Mouse (Mus musculus): ENCODE results near the gene Asb17.
"Not testable (repeated sequence)": the region's sequence is repeated elsewhere in the genome, so short reads cannot be mapped to it uniquely, and the experiment has no call there.

Gene Asb17

DNA sequence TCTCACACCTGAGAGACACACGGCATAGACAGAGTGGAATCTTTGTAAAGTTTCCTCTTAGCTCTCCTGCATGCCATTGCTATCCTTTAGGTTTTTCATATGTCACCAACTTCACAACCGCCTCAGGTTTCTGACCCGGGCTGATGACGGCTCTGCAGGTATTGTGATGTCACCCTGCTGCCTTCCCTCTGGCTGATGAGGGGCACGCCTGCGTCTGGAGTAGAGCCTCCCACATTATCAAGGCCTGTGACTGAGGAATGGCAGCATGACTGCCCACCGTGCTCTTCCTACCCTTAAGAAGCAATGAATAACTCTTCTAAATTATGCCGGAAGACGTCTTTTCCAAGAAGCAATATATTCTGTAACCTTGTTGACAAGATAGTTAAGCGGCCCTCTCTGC is at the start of gene Asb17:
TSS of gene Asb17 (plus strand) at position 180 of the 400 bp plus-strand sequence.
- in situ Hi-C loops (cut with MboI, MseI), result no loop called here

DNA sequence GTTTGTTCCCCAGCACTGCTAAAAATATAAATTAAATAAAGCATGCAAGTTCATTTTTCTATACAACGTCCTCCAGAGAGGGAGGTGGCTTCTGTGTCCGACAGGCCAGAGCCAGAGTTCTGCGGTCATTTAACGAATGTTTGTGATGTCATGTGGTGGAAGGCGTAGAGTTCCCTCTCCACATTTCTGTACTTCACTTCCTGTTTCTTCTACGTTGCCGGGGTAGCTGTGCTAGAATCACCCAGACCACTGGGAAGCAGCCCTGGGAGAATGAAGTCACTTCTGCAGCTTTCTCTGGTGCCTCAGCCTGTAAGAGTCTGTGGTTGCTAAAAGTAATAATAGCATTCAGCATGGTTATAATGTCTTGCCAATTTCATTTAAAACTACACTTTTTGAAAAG is 46.4 kb upstream of the Asb17 start:
- in situ Hi-C loops (cut with MboI, MseI), result no loop called here

DNA sequence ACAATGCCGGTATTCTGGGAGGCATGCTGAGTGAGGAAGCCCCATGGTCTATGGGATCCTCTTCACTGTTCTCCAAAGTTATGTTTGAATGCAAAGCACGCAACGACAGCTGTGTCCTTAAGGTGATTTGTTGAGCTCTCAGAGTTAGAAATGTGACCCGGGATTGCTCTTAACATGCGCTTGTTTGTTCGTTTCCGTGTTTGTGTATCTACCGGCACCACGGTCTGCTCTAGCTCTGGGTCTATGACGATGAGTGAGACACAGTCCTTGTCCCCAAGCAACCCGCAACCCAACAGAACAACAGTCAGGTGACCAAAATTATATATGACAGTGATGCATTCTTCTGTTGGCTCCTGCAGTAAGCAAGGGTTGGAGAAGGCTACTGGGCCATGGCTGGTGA is 44.4 kb upstream of the Asb17 start:
- in situ Hi-C loops (cut with MboI, MseI), result no loop called here

DNA sequence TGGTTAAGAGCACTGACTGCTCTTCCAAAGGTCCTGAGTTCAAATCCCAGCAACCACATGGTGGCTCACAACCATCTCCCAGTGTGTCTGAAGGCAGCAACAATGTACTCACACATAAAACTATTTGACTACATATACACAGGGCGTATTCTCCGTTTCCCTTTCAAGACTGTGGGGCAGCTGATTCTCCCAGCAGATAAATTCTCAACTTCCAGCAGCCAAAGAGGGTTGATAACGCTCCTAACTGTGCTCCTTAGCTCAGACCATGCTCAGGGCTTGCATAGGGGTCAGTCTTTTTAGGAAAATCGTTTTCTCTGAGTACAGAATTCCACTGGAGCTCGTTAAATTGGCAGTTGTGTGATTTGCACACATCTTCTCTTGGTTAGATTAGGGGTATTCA is 43.3 kb upstream of the Asb17 start:
- in situ Hi-C loops (cut with MboI, MseI), result no loop called here

DNA sequence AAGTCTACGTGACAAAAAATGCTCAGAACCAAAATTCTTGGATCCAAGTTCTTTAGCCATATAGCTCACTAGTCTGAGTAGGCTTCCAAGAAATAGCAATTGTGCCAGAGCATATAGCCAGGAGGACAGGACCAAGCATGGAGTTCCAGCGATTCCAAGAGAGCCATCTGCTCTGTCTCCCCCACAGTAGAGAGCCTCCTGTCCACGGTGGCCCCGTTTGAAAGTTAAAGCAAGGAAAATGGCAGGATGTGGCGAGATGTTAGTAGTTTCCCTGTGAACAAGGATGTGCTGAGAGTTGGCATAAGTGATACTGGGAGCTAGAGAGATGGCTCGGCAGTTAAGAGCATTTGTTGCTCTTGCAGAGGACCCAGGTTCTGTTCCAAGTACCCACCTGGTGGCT is 42.5 kb upstream of the Asb17 start:
- in situ Hi-C loops (cut with MboI, MseI), result no loop called here

DNA sequence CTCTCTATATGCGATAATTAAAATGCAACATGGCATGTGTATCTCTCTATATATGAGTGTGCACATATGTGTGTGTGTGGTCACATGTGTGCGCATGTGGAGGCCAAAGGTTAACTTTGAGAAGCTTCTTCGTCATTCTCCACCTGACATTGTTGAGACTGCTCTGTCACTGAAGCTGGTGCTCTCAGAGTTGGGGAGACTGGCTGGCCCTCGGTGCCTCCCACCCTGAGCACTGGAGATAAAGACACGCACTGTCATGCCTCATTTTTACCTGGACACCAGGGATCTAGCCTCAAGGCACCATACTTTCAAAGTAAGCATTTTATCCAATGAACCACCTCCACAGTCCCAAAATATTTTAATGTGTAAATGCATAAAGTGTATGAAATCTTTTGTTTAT is 41.4 kb upstream of the Asb17 start:
- in situ Hi-C loops (cut with MboI, MseI), result no loop called here

DNA sequence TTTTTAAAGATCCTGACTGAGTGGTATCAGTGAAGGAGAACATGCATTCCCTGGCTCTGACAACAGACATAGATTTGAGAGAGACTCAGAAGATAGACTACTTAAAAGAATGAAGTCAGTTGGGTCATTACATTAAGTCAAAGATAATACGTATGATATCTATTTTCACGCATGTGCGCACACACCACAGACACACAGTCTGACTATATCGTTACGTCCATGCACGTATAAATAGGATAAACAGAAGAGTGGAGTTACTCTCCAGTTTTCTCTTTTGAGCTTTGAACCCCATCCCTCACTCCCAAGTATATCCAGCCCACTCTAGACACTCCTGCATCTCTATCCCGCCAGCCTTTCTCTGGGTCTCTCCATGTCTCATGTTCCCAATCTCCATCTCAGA is 40.0 kb upstream of the Asb17 start:
- in situ Hi-C loops (cut with MboI, MseI), result no loop called here

DNA sequence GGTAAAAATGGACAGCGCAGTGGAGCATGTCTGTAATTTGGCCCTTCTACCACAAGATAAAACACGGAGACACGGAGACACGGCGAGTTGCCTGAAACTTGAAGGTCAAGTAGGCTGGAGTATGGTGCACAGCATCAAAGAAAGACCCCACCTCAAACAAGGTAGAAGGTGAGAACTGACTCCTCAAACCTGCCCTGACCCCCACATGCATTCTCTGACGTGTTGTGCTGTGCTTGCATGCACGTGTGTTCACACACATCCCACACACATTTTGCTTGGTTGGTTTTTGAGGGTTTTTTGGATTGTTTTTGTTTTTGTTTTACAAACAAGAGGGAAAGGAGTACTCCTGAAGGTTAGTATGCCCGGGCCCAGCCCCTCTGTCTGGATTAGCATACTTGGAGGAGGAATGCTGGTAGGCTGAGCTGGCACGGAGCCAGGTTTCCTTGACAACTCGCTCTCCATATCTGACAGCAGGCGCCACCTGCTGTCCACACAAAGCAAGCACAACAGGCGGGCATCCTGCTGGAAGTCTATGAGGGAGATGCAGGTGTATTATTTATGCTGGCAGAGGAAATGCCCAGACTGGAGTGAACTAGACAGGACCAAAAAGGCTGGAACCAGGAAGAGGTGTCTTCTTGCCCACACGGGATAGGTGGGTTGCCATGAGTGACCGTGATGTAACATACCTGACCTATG is 37.8 kb upstream of the Asb17 start:
- in situ Hi-C loops (cut with MboI, MseI), result loop anchor here (5.0 kb wide), 2 partner anchors 89 to 134 kb away; no protein-coding TSS in a partner anchor

DNA sequence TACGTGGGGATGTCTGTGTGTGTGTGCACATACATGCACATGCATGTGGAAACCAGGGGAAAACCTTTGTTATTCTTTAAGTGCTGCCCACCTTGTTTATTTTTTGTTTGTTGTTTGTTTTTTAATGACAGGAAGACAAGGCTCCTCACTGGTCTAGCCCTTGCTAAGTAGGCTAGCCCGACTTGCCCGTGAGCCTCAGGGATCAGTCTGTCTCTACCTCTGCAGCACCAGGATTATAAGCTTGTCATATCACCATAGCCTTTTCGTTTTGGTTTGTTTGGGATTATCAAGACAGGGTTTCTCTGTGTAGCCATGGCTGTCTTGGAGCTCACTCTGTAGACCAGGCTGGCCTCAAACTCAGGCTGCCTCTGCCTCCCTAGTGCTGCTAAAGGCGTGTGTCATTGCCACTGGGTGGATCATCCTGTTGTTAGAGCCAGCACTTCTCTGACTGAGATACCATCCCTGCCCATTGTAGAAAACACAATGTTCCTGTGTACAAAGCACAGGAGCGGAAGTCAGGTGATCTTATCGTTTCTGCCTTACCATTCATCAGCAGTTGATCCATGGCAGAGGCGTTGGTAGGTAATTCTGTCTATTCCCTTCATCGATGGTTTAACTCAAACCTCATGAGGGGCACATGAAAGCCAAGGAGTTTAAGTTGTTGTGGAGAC is 37.1 kb upstream of the Asb17 start:
- in situ Hi-C loops (cut with MboI, MseI), result loop anchor here (5.0 kb wide), 2 partner anchors 90 to 135 kb away; no protein-coding TSS in a partner anchor

DNA sequence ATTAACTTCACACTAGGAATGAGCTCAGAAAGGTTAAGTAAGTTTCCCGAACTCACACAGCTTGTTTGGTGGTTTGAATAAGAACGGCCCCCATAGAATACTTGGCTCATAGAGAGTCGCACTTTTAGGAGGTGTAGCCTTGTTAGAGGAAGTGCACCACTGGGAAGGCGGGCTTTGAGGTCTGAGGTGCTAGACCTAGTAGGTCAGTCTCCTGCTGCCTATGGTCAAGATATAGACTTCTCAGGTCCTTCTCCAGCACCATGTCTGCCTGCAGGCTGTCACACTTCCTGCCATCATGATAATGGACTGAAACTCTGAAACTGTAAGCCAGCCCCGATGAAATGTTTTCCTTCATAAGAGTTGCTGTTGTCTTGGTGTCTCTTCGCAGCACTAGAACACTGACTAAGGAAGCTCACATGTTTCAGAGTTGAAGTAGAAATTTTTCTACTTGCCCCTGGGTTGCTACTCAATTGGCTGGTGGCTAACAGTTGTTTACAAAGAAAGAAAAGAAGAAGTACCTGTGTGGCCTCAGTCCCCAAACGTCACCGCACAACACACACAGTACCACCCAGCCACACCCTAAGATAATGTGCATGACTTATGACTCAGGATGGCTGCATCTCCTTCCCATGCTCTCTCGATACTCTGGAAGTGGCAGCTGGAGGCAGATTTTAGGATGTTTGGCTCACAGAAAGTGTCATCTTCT is 36.4 kb upstream of the Asb17 start:
- in situ Hi-C loops (cut with MboI, MseI), result loop anchor here (5.0 kb wide), 2 partner anchors 90 to 135 kb away; no protein-coding TSS in a partner anchor

DNA sequence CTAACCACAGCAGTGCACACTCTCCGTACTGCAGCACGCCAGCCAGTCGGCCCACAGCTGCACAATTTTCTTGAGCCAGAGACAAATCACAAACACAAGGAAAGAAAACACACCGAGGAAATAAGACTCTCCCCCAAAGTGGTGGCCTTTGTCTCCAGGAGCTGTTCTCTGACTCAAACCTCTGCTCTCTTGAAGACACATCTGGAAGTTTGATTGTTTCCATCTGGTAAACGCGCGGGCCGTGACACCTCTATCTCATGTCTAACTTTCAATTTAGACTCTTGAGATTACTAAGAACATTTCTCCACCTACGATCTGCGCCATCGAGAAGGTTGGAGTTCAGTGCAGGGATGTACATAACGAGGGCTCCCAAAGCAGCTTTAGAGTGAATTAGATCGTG is 35.6 kb upstream of the Asb17 start:
- in situ Hi-C loops (cut with MboI, MseI), result loop anchor here (5.0 kb wide), 2 partner anchors 91 to 136 kb away; no protein-coding TSS in a partner anchor

DNA sequence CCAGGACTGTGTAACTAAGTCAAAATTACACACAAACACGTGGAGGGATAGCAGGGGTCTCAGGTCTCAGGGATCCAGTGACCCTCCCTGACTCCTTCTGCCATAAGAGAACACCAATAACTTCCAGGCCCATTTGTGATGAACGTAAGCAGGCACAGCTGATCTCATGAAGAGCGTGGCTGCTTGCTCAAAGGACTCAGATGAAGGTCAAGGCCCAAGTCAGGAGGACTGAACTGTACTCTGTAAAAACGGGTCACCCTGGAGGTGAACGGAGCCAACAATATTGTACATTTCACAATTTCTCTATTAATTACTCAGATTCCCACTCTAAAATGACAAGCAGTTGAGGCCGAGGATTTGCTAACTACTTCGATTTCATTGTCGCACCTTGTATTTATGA is 30.0 kb upstream of the Asb17 start:
- in situ Hi-C loops (cut with MboI, MseI), result loop anchor here (10.0 kb wide), 1 partner anchor 401 kb away; no protein-coding TSS in a partner anchor

DNA sequence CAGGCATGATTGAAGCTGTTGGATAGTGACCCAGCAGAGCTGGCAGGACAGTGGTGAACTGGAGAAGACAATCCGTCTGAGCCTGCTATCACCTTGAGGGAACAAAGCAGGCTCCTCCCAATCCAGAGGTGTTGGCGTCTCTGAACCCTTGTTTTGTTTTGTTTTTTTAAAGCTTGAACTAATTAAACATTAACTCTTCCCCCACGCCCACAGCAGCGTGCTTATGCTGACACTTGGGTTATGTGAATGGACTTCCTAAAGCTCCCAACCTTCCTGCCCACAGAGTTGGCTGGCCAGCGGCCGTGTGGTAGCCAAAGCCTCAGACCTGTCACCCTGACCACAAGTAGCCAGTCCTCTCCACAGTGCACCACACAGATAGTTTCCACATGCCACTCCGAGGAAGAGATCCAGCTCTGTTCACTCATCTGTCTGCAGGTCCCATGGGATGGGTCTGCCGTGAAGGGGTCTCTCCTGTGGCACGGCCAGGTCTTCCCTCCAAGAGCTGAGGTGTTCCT is 26.6 kb upstream of the Asb17 start:
- in situ Hi-C loops (cut with MboI, MseI), result loop anchor here (10.0 kb wide), 1 partner anchor 397 kb away; no protein-coding TSS in a partner anchor

DNA sequence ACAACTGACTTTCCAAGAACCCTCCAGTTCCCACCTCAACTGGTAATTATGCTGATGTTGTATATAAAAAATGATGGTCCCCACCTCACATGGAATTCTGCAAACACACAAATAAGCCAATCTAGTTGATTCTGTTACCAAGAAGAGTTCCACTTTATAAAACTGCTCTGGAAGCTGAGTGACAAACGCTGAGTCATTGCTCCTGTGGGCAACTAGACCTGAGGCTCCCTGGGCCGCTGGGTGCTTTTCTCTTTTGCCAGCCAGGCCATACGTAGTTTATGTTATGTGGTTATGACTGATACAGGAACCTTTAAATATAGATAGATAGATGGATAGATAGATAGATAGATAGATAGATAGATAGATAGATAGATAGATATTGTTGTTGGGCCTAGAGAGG is 25.3 kb upstream of the Asb17 start:
- in situ Hi-C loops (cut with MboI, MseI), result loop anchor here (10.0 kb wide), 1 partner anchor 396 kb away; no protein-coding TSS in a partner anchor

DNA sequence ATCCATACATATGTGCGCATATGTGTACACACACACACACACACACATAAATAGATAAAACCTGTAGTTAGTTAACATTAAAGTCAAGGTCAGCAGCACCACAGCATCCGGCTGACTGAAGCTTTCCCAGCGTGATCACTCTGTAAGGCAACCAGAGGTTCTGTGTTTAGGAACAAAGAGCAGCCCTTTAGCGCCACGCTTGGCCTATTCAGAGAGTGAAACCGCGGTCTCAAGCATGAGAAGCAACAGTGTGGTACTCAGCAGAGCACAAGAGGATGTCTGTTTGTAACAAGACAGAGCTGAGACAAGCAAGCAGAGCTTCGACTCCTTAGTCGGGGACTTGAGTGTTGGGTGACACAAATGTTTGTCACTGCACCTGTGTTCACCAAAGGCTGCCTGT is 24.6 kb upstream of the Asb17 start:
- in situ Hi-C loops (cut with MboI, MseI), result loop anchor here (10.0 kb wide), 1 partner anchor 395 kb away; no protein-coding TSS in a partner anchor

DNA sequence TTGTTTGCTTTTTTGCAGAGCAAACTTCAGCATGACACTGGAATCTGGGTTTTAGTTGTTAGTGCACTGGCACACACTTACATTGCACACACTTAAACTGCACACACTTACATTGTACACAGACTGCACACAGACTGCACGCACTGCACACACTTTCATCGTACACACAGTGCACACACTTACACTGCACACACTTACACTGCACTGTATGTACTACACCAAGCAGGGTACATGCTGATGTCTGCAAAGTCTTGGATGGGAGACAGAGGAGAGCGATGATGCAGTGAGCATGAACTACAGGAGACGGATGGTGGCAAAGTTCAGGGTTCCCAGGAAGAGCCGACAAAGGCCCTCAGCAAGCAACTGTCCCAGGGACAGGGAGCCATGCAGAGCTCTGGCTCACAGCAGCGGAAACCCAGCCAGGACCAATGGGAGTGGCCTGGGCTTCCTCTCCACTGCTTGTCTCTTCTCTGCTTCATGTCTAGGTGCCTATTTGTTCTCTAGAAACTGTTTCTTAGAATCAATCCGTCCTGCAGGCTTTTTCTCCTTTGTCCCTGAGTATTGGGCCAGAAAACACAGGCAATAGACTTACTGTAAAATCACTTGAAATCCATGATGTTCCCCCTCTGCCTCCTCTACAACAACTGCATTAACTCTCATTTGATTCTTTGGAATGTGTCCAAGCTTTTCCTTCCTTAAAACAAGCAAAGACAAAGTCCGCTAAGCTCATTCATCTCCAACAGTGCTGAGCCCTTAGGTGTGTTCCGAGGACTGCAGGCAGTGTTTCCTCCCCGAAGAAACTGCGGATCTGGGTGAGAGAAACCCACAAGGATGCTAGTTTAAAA is 20.1 kb upstream of the Asb17 start:
- in situ Hi-C loops (cut with MboI, MseI), result no loop called here

DNA sequence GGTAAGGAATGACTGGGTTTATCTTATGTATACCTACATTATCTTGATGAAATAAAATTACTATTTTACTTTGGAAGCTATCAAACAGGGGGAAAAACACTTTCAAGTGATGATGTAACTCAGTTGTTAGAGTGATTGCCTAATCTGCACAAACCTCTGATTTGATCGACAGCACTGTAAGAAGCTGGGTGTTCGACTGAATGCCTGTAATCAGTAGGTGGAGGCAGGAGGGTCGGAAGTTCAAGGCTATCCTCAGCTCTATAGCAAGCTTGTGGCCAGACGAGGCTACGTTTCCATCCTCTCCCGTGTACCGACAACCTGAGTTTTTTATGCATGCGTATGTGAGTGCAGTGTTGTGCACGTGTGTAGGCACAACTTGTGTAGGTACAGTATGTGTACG is 18.8 kb upstream of the Asb17 start:
- in situ Hi-C loops (cut with MboI, MseI), result no loop called here

DNA sequence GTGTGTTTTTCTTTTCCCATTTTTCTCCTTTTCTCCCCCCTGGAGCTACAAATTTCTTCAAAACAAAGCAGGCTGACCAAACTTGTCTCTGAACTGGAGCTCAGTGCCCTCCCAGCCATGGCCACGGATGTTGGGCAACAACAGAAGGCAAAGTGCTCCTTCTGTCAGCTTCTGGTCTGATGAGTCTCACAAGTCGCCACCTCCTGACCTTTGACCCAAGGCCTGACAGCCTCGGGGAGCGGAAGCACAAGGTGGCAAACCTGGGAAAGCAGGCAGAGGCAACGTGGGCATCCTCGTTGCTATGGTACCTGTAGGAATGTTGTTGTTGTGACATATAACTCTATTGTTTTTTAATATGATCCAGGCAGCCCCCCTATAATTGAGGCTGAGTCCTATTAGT is 17.4 kb upstream of the Asb17 start:
- in situ Hi-C loops (cut with MboI, MseI), result no loop called here

DNA sequence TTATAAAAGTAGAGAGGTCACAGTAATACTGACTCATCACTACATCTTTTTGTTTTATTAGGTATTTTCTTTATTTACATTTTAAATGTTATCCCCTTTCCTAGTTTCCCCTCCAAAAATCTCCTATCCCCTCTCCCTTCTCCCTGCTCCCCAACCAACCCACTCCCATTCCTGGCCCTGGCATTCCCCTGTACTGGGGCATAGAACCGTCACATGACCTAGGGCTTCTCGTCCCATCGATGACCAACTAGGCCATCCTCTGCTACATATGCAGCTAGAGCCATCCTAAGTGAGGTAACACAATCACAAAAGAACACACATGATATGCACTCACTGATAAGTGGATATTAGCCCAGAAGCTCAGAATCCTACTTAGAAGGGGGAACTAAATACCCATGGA is 14.2 kb upstream of the Asb17 start:
- in situ Hi-C loops (cut with MboI, MseI), result not testable (repeated sequence)

DNA sequence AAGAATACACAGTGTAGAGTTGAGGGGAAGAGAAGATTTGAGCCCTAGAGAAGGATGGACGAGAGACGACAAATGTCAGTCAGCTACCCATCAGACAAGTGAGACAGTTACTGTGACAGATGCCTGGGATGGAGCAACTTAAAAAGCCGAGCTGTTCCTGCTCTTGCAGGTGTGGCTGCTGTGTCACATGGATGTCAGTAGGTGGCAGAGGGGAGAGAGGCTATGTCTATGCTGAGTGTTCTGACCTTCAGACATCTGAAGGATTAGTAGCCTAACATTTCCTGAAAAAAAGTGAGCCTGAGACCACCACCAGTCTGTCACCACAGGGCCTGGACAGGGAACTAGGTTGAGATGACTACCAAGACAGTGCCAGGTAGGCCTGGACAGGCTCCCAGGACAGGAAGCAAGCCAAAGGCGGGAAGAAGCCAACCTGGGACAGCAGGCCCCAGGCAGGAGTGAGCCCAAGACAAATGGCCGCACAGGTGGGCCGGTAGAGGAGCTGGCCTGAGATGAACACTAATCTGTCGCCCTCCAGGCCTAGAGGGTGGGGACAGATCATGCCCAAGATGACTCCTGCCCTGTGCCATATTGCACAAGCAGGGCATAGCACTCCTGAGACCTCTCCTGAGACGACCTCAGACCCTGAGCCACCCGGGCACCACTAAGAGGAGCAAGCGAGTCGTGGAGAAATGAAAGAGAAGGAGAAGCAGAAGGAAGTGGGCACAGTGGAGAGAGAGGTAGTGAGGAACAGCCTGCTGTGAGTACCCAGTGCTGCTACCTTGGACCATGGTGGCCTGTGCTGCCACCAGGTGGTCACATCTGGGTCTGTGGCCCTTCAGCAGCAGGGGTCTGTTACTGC is 12.8 kb upstream of the Asb17 start:
- in situ Hi-C loops (cut with MboI, MseI), result no loop called here

Measured in T-helper 1 cell (primary cell).